Mouse (Mus musculus) kidney, postnatal 4 days (tissue): Measurements from ENCODE around the gene Atpaf1.

Source experiments
- DNase-seq, 2 experiments: peaks; one replicate each; pipeline ENCODE4 v3.0.0; 2021; ENCODE audit warnings: mixed read lengths in 2 of 2

The Atpaf1 gene

GRCm38 (mm10) chr4:115850631-115851030 lies 66.0 kb downstream of the Atpaf1 start:
- DNase-seq: no peak

GRCm38 (mm10) chr4:115851569-115851968 lies 67.0 kb downstream of the Atpaf1 start:
- DNase-seq: no peak

- DNase-seq: no peak
Observed at GRCm38 (mm10) chr4:115855100-115855499, 70.5 kb downstream of the Atpaf1 start.

- no peak for DNase-seq
Observed at GRCm38 (mm10) chr4:115855609-115856008, 71.0 kb downstream of the Atpaf1 start.

- no peak for DNase-seq
Observed at GRCm38 (mm10) chr4:115856282-115856681, 71.7 kb downstream of the Atpaf1 start.

GRCm38 (mm10) chr4:115857293-115857883 lies 72.8 kb downstream of the Atpaf1 start:
- no peak for DNase-seq

GRCm38 (mm10) chr4:115863352-115863751 lies 78.7 kb downstream of the Atpaf1 start:
- DNase-seq: no peak

- no peak for DNase-seq
Observed at GRCm38 (mm10) chr4:115863880-115864279, 79.3 kb downstream of the Atpaf1 start.
